Mouse (Mus musculus) MEL (cell line): ENCODE measurements around the gene Bst2. TPM values are rescaled to one million over a fixed set of nuclear protein-coding genes. Genes with fewer than 3 reads are reported as not detected.

ENCODE experiments used
- DNase-seq: peaks from one replicate; pipeline ENCODE4 v3.0.0; 2011; ENCODE audit warnings: low read depth, low spot score
- H3K27ac ChIP-seq: 2 replicates; pipeline ENCODE4 v1.5.1; 2012; ENCODE audit warnings: low read depth, mild to moderate bottlenecking, control low read depth, low read length, moderate library complexity; ENCODE audit not compliant: control insufficient read depth
- H3K27me3 ChIP-seq, 2 experiments: fragments of 150-350 bp in 1 of 2; sonication (generic) in 1 of 2; 2 replicates each; pipeline ENCODE4 v1.6.1; 2012; ENCODE audit warnings: low read length in 2 of 2, mild to moderate bottlenecking in 2 of 2, improper control_type of control experiment in 1 of 2, moderate library complexity in 1 of 2; ENCODE audit not compliant: insufficient read depth in 2 of 2, control insufficient read depth in 1 of 2
- H3K36me3 ChIP-seq, 2 experiments: 2 replicates each; pipeline ENCODE4 v1.6.1; 2012 to 2014; ENCODE audit warnings: low read length in 2 of 2, improper control_type of control experiment in 1 of 2, inconsistent platforms in 1 of 2, mild to moderate bottlenecking in 1 of 2; ENCODE audit not compliant: insufficient read depth in 2 of 2, control insufficient read depth in 1 of 2
- H3K4me1 ChIP-seq, 2 experiments: fragments of 150-350 bp in 1 of 2; sonication (generic) in 1 of 2; 2 replicates each; pipeline ENCODE4 v1.6.1; 2012; ENCODE audit warnings: low read length in 2 of 2, improper control_type of control experiment in 1 of 2, mild to moderate bottlenecking in 1 of 2; ENCODE audit not compliant: insufficient read depth in 2 of 2, control insufficient read depth in 1 of 2
- H3K4me3 ChIP-seq, 2 experiments: fragments of 150-350 bp in 1 of 2; sonication (generic) in 1 of 2; 2 replicates each; pipeline ENCODE4 v1.5.1; 2012; ENCODE audit warnings: low read depth in 2 of 2, low read length in 2 of 2, mild to moderate bottlenecking in 2 of 2, moderate library complexity in 2 of 2, control low read depth in 1 of 2, improper control_type of control experiment in 1 of 2; ENCODE audit not compliant: control insufficient read depth in 1 of 2, insufficient read depth in 1 of 2
- H3K79me2 ChIP-seq: 2 replicates; pipeline ENCODE4 v1.6.1; 2012; ENCODE audit warnings: mild to moderate bottlenecking, low read length, moderate library complexity; ENCODE audit not compliant: control insufficient read depth, poor library complexity, insufficient read depth
- H3K9ac ChIP-seq: 2 replicates; pipeline ENCODE4 v1.6.1; 2012; ENCODE audit warnings: low read depth, mild to moderate bottlenecking, control low read depth, low read length, moderate library complexity; ENCODE audit not compliant: control insufficient read depth, poor library complexity, severe bottlenecking
- H3K9me3 ChIP-seq: fragments of 150-350 bp; sonication (generic); replicated peaks from 2 replicates; pipeline ENCODE4 v1.6.1; 2012; ENCODE audit warnings: mild to moderate bottlenecking, low read length, improper control_type of control experiment, moderate library complexity; ENCODE audit not compliant: insufficient read depth
- BHLHE40 ChIP-seq: IDR thresholded peaks from 2 replicates; pipeline ENCODE4 v1.6.1; 2012; ENCODE audit warnings: low read depth, mild to moderate bottlenecking, inconsistent platforms, low read length, improper control_type of control experiment, borderline replicate concordance
- CHD1 ChIP-seq: IDR thresholded peaks from 2 replicates; pipeline ENCODE4 v1.6.1; 2012; ENCODE audit warnings: low read depth, mild to moderate bottlenecking, inconsistent platforms, low read length, improper control_type of control experiment
- CHD2 ChIP-seq: IDR thresholded peaks from 2 replicates; pipeline ENCODE4 v1.6.1; 2011; ENCODE audit warnings: low read length, improper control_type of control experiment
- CTCF ChIP-seq, 3 experiments: IDR thresholded peaks in 2 of 3; conservative IDR thresholded peaks in 1 of 3; 2 replicates each; pipeline ENCODE4 v1.5.1; 2011 to 2012; ENCODE audit warnings: low read length in 3 of 3, low read depth in 2 of 3, mild to moderate bottlenecking in 2 of 3, improper control_type of control experiment in 1 of 3, inconsistent platforms in 1 of 3, mixed read lengths in 1 of 3, moderate library complexity in 1 of 3; ENCODE audit not compliant: control insufficient read depth in 1 of 3, insufficient read depth in 1 of 3, poor library complexity in 1 of 3, severe bottlenecking in 1 of 3
- E2F4 ChIP-seq: IDR thresholded peaks from 2 replicates; pipeline ENCODE4 v1.6.1; 2011; ENCODE audit warnings: low read depth, low read length, improper control_type of control experiment, borderline replicate concordance
- ELF1 ChIP-seq: IDR thresholded peaks from 2 replicates; pipeline ENCODE4 v1.6.1; 2014; ENCODE audit warnings: low read depth, mild to moderate bottlenecking, inconsistent platforms, low read length, improper control_type of control experiment, moderate library complexity
- EP300 ChIP-seq, 2 experiments: IDR thresholded peaks; 2 replicates each; pipeline ENCODE4 v1.6.1; 2011; ENCODE audit warnings: improper control_type of control experiment in 2 of 2, low read length in 2 of 2, low read depth in 1 of 2, mild to moderate bottlenecking in 1 of 2
- GATA1 ChIP-seq: IDR thresholded peaks from 2 replicates; pipeline ENCODE4 v1.6.1; 2011; ENCODE audit warnings: low read depth, low read length, improper control_type of control experiment
- HCFC1 ChIP-seq: IDR thresholded peaks from 2 replicates; pipeline ENCODE4 v1.6.1; 2012; ENCODE audit warnings: low read depth, mild to moderate bottlenecking, inconsistent platforms, low read length, improper control_type of control experiment, moderate library complexity
- JUND ChIP-seq: IDR thresholded peaks from 2 replicates; pipeline ENCODE4 v1.6.1; 2011; ENCODE audit warnings: low read depth, mild to moderate bottlenecking, improper control_type of control experiment, low read length
- KAT2A ChIP-seq: conservative IDR thresholded peaks from 2 replicates; pipeline ENCODE4 v1.6.1; 2012; ENCODE audit warnings: low read depth, low read length, improper control_type of control experiment, inconsistent platforms
- MAX ChIP-seq: IDR thresholded peaks from 2 replicates; pipeline ENCODE4 v1.6.1; 2011; ENCODE audit warnings: low read length, improper control_type of control experiment
- MAZ ChIP-seq: IDR thresholded peaks from 2 replicates; pipeline ENCODE4 v1.6.1; 2012; ENCODE audit warnings: low read depth, mild to moderate bottlenecking, inconsistent platforms, low read length, improper control_type of control experiment
- MEF2A ChIP-seq: IDR thresholded peaks from 2 replicates; pipeline ENCODE4 v1.6.1; 2014; ENCODE audit warnings: low read depth, mild to moderate bottlenecking, inconsistent platforms, low read length, improper control_type of control experiment; ENCODE audit not compliant: poor library complexity, insufficient replicate concordance, severe bottlenecking; ENCODE audit errors: extremely low read depth
- MYB ChIP-seq: IDR thresholded peaks from 2 replicates; pipeline ENCODE4 v1.6.1; 2011; ENCODE audit warnings: mild to moderate bottlenecking, low read depth, low read length, improper control_type of control experiment
- MYC ChIP-seq: IDR thresholded peaks from 2 replicates; pipeline ENCODE4 v1.6.1; 2011; ENCODE audit warnings: low read depth, mild to moderate bottlenecking, low read length, improper control_type of control experiment, moderate library complexity
- NELFE ChIP-seq: IDR thresholded peaks from 2 replicates; pipeline ENCODE4 v1.6.1; 2011; ENCODE audit warnings: low read depth, low read length, improper control_type of control experiment
- NRF1 ChIP-seq: IDR thresholded peaks from 2 replicates; pipeline ENCODE4 v1.6.1; 2014; ENCODE audit warnings: low read depth, mild to moderate bottlenecking, inconsistent platforms, low read length, improper control_type of control experiment, moderate library complexity; ENCODE audit not compliant: poor library complexity, insufficient read depth, severe bottlenecking
- POLR2A ChIP-seq, 2 experiments: IDR thresholded peaks; 2 replicates each; pipeline ENCODE4 v1.6.1; 2011 to 2012; ENCODE audit warnings: low read length in 2 of 2, mild to moderate bottlenecking in 2 of 2, control low read depth in 1 of 2, improper control_type of control experiment in 1 of 2, low read depth in 1 of 2, moderate library complexity in 1 of 2; ENCODE audit not compliant: control insufficient read depth in 1 of 2, insufficient read depth in 1 of 2, poor library complexity in 1 of 2
- POLR2AphosphoS2 ChIP-seq: IDR thresholded peaks from 2 replicates; pipeline ENCODE4 v1.6.1; 2011; ENCODE audit warnings: low read length, improper control_type of control experiment
- POLR2AphosphoS5 ChIP-seq: IDR thresholded peaks from 2 replicates; pipeline ENCODE4 v1.6.1; 2012; ENCODE audit warnings: low read depth, borderline replicate concordance, mild to moderate bottlenecking, inconsistent platforms, low read length, moderate library complexity, mixed read lengths
- RAD21 ChIP-seq: IDR thresholded peaks from 2 replicates; pipeline ENCODE4 v1.6.1; 2011; ENCODE audit warnings: mild to moderate bottlenecking, low read depth, low read length, improper control_type of control experiment
- SIN3A ChIP-seq: IDR thresholded peaks from 2 replicates; pipeline ENCODE4 v1.6.1; 2012; ENCODE audit warnings: low read length, improper control_type of control experiment, inconsistent platforms
- SMC3 ChIP-seq: IDR thresholded peaks from 2 replicates; pipeline ENCODE4 v1.6.1; 2011; ENCODE audit warnings: low read depth, low read length, improper control_type of control experiment
- USF1 ChIP-seq: IDR thresholded peaks from 2 replicates; pipeline ENCODE4 v1.6.1; 2014; ENCODE audit warnings: low read depth, mild to moderate bottlenecking, inconsistent platforms, low read length, improper control_type of control experiment, moderate library complexity
- USF2 ChIP-seq, 2 experiments: IDR thresholded peaks; 2 replicates each; pipeline ENCODE4 v1.6.1; 2011 to 2012; ENCODE audit warnings: improper control_type of control experiment in 2 of 2, low read length in 2 of 2, borderline replicate concordance in 1 of 2, inconsistent platforms in 1 of 2, low read depth in 1 of 2, mild to moderate bottlenecking in 1 of 2; ENCODE audit not compliant: insufficient read depth in 1 of 2
- ZKSCAN1 ChIP-seq: IDR thresholded peaks from 2 replicates; pipeline ENCODE4 v1.6.1; 2012; ENCODE audit warnings: low read depth, mild to moderate bottlenecking, inconsistent platforms, low read length, improper control_type of control experiment, moderate library complexity
- ZNF384 ChIP-seq: IDR thresholded peaks from 2 replicates; pipeline ENCODE4 v1.6.1; 2012; ENCODE audit warnings: low read depth, mild to moderate bottlenecking, inconsistent platforms, low read length, improper control_type of control experiment
- polyA plus RNA-seq, 2 experiments: library from polyadenylated mRNA; stranded (reverse) in 1 of 2; unstranded in 1 of 2; fragments of >175 nt in 1 of 2; fragments of >200 nt in 1 of 2; gene quantifications; 2 replicates each; pipeline versions ENCODE4 v1.2.1 to v1.2.4; 2012; ENCODE audit warnings: low replicate concordance in 2 of 2, low read depth in 1 of 2; ENCODE audit not compliant: insufficient read length in 2 of 2, insufficient read depth in 1 of 2, missing spikeins in 1 of 2
- total RNA-seq: library from RNA; depleted of rRNA; stranded (reverse); fragments of 300-350 nt; gene quantifications from 2 replicates; pipeline ENCODE4 v1.2.3, GENCODE M21; 2012

Gene Bst2
- total and polyA plus RNA-seq, 3 experiments, result 49.9 to 125 TPM; not detected in 1

- no peak within 1 kb of the TSS for H3K4me3 ChIP-seq
- no peak within 1 kb of the TSS for H3K27ac ChIP-seq
- H3K4me1 ChIP-seq, result 0 out of 4 replicates have a peak, but pooled peaks cover 0 to 3% of the 10 kb centered on the region in 2 experiments
- H3K9ac ChIP-seq, result no peak within 1 kb of the TSS
- TF ChIP-seq MYB, result no peak
- TF ChIP-seq CTCF (IDR thresholded peaks at IDR 0.05 in 2 of 3, conservative IDR thresholded peaks at IDR 0.05 in 1 of 3; ENCODE audit: control insufficient read depth in 1 of 3, insufficient read depth in 1 of 3, low read depth in 2 of 3, low read length in 3 of 3, poor library complexity in 1 of 3, severe bottlenecking in 1 of 3), result no peak
- no peak for TF ChIP-seq MEF2A
- no peak for TF ChIP-seq ZNF384
- no peak for TF ChIP-seq KAT2A
- 0 out of 4 replicates have a peak, but pooled peaks of 1 of the 2 experiments have one; percentile 22 for TF ChIP-seq POLR2A (IDR thresholded peaks at IDR 0.05; ENCODE audit: control insufficient read depth in 1 of 2, insufficient read depth in 1 of 2, low read depth in 1 of 2, low read length in 2 of 2, poor library complexity in 1 of 2)
- H3K27me3 ChIP-seq, result no peaks in the 10 kb centered on the region; a peak in 1 of 4 replicates
- no peaks in the 10 kb centered on the region; a peak in 1 of 4 replicates for H3K36me3 ChIP-seq
- H3K79me2 ChIP-seq, result no peaks in the 10 kb centered on the region
- H3K9me3 ChIP-seq, result no peaks in the 10 kb centered on the region
- DNase-seq, result no peak
Observed at GRCm38 (mm10) chr8:71525226-71526050, 11.8 kb downstream of the Bst2 start, which contains the start of gene Ccdc194. Gene Ccdc194 (minus strand): TSS chr8:71525711.

- peaks cover 0 to 2% of the 10 kb centered on the region in 2 experiments; a peak in 2 of 4 replicates for H3K27me3 ChIP-seq
- H3K9ac ChIP-seq, result peak overlapping the region; percentile 42; the same call in 1 of the 2 replicates
- DNase-seq, result peak; percentile 97
- no peaks in the 10 kb centered on the region; a peak in 1 of 4 replicates for H3K36me3 ChIP-seq
- no peaks in the 10 kb centered on the region for H3K9me3 ChIP-seq
- H3K4me3 ChIP-seq, result peak overlapping the region; percentile 35 to 39
- no peaks in the 10 kb centered on the region for H3K79me2 ChIP-seq
- no peak overlapping the region for H3K27ac ChIP-seq
- H3K4me1 ChIP-seq, result 0 out of 4 replicates have a peak, but pooled peaks cover 0 to 3% of the 10 kb centered on the region in 2 experiments
- TF ChIP-seq MEF2A, result no peak
- TF ChIP-seq MAX, result peak; percentile 91
- no peak for TF ChIP-seq BHLHE40
- TF ChIP-seq POLR2A (IDR thresholded peaks at IDR 0.05; ENCODE audit: control insufficient read depth in 1 of 2, insufficient read depth in 1 of 2, low read depth in 1 of 2, low read length in 2 of 2, poor library complexity in 1 of 2), result peak in 1 of 2 experiments; percentile 30; a peak in 1 of 4 replicates
- TF ChIP-seq KAT2A, result no peak
- no peak for TF ChIP-seq JUND
- peak; percentile 52; the same call in 1 of the 2 replicates for TF ChIP-seq SIN3A
- 0 out of 2 replicates have a peak, but pooled peaks have one; percentile 24 for TF ChIP-seq ELF1
- no peak for TF ChIP-seq POLR2AphosphoS2
- peak; percentile 60; the same call in 1 of the 2 replicates for TF ChIP-seq MAZ
- no peak for TF ChIP-seq E2F4
- TF ChIP-seq ZKSCAN1, result no peak
- no peak for TF ChIP-seq CHD1
- TF ChIP-seq USF2 (IDR thresholded peaks at IDR 0.05; ENCODE audit: borderline replicate concordance in 1 of 2, insufficient read depth in 1 of 2, low read depth in 1 of 2, low read length in 2 of 2), result no peak
- TF ChIP-seq MYB, result no peak
- peak; percentile 97 for TF ChIP-seq NRF1
- peak; percentile 79 for TF ChIP-seq USF1
- peak; percentile 66 for TF ChIP-seq RAD21
- no peak for TF ChIP-seq CHD2
- TF ChIP-seq MYC, result peak; percentile 94
- TF ChIP-seq GATA1, result no peak
- TF ChIP-seq HCFC1, result peak; percentile 69
- TF ChIP-seq POLR2AphosphoS5, result no peak
- TF ChIP-seq SMC3, result peak; percentile 86
- TF ChIP-seq EP300 (IDR thresholded peaks at IDR 0.05; ENCODE audit: low read depth in 1 of 2, low read length in 2 of 2), result no peak
- TF ChIP-seq NELFE, result no peak
Observed at GRCm38 (mm10) chr8:71521634-71522033, 15.6 kb downstream of the Bst2 start.
